Mouse (Mus musculus): Measurements from ENCODE around the gene Tex26.

DNA sequence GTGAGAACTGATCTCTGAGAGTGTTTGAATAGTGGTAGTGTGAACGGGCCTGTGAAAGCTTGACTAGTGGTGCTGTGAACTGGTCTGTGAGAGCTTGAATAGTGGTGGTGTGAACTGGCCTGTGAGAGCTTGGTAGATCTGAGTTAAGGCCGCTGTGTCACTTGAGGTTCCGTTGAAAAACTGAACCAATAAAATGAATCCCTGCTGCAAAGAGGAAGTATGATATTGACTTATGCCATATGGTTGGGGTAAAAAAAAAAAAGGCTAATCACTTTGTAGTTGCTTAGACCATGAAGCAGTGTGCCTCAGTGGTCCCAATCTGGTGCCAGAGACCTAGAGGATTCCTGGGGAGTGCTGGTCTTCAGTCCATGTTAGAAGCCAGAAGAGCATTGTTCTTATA is 30.0 kb upstream of the Tex26 start:
- no peak for TF ChIP-seq ZNF384 (IDR thresholded peaks at IDR 0.05; ENCODE audit: low read depth, low read length)
- TF ChIP-seq ZC3H11A (IDR thresholded peaks at IDR 0.05; ENCODE audit: borderline replicate concordance, low read depth, low read length) = no peak
- no peak for TF ChIP-seq CHD2 (IDR thresholded peaks at IDR 0.05; ENCODE audit: low read depth, low read length)
- no peak for TF ChIP-seq MAFK (IDR thresholded peaks at IDR 0.05; ENCODE audit: insufficient read depth, low read depth, low read length)
- no peak for TF ChIP-seq HCFC1 (IDR thresholded peaks at IDR 0.05; ENCODE audit: borderline replicate concordance, insufficient read depth, low read length)
